Mouse (Mus musculus) lung, postnatal 36 days (tissue): ENCODE data around the gene Atp6v1c2.

Experiments used
- DNase-seq: peaks from one replicate; pipeline ENCODE4 v3.0.0; 2022; ENCODE audit warnings: mixed read lengths

Atp6v1c2 gene

DNA sequence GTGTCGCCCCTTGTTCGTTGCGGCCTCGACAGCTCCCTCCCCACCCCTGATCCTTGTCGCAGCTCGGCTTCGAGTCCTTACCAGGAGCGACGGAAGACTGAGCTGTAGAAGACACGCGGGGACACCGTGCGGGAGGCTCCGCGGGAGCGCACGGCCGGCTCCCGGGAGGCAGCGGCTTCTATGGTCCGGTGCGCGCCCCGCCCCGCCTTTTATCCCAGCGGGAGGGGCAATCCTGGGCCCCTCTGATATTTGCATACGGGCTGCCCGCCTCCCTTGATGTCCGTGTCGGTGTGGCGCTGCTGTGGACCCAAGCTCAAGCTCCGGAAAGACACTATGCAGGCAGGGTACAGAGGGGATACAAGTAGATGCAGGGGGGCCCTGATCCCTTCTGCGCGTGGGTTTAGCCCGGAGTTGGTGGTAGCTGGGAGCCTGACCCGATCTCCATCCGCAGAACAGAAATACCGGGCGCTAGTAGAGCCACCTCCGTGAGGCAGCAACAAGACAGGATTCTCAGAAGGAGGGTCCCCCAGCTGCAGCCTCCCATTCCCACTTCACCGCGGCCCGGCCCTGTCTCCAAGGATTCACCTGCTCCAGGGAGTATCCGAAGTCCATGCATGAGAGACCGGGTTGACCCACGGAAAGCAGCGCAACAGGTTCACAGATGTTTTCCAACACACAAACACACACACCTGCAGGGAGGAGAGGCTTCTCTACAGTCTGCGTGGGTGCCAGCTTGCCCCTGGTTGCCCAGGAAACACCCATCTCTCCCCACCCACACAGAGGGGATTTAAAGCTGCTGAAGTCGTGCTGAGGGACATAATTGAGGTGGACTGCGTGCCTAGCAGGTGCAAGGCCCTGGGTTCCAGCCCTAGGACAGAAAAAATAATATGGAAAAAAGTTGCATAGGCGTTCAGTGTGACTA, 4.3 kb downstream of the Atp6v1c2 start:
- peak; percentile 79 for DNase-seq

DNA sequence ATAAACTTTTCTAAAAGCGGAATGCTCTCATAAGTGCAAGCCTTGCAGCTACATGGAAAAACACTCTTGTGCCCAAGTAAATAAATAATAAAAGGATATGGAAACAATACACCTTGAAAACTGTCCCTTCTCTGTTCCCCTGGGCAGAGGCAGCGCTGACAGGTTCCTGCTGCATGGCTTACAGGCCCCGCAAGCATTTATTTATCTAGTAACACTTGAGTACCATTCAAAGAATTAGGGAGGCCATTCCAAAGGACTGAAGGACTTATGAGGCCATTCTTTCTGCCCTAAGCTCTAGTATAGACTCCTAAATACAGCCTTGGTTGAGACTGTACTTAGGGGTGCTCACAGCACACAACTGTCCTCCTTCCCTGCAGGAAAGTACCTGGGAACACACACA, 10.7 kb downstream of the Atp6v1c2 start:
- DNase-seq = peak; percentile 56

DNA sequence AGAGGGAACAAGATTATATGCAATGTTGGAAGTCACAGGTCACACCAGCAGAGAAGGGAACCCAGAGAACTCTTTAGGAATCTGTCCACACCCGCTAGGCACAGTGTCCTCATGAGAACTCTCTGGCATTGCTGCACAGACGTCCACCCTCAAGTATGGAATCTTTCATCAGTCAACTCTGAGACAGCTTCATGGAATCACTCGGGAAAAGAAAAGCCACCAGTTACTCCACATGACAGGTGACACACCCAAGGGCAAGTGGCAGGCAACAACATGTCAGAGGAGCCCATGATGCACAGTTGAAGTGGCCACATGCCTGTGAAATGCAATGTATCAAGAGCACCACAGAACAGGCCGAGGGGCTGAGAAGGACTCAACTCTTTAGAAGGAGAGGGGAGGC, 11.2 kb downstream of the Atp6v1c2 start:
- DNase-seq = peak; percentile 42

DNA sequence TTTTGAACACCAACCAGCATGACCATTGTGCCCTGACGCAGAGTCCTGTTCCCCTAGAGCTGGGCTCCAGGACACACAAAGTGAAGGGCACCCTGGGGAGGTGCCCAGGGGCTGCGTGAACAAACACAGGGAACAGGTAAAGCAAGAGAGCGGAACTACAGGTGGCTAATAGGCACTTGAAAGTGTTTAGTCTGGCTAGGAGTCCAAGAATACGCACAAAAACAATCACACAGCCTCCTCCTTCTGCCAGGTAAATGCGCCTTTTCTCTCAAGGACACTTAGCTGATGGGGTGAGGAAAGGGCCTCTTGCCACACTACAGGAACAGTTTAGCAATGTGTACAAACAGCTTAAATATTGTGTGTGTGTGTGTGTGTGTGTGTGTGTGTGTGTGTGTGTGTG, 13.1 kb downstream of the Atp6v1c2 start:
- peak; percentile 89 for DNase-seq

DNA sequence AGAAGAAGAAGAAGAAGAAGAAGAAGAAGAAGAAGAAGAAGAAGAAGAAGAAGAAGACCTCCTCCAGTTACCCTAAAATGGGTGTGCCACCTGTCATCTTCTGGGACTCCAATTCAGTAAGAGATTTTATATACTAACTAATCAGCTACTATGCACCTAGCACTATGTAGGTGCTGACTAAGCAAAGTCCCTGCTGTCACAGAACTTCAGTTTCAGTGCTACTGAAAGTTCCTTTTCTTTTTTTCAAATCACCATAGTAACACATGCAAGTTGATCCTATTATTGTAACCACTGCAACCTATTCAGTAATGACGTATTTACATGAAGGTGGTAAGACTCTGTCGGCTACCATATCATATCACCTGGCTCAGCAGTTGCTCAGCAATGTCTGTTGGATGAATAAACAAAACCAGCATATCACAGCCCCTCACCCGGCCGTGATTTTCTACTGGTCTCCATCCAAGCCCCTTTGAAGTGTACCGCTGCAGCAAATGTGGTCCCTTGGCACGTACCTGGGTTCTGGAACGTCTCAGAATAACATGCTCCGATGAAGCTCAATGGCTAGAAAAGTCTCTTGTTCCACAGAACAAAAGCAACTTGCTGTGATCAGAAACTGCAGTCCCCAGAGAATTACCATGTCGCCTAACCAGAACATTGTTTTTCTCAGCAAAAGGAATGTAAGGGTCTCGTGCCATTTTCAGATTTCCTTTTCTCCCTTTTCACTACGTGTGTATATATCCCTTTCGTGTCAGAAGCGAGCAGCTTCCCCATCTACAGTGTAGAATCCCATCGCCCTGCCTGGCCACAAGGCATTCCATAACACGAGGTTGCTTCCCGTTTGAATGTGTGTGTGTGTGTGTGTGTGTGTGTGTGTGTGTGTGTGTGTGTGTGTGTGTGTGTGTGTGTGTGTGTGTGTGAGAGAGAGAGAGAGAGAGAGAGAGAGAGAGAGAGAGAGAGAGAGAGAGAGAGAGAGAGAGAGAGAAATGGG, 18.0 kb downstream of the Atp6v1c2 start:
- no peak for DNase-seq

DNA sequence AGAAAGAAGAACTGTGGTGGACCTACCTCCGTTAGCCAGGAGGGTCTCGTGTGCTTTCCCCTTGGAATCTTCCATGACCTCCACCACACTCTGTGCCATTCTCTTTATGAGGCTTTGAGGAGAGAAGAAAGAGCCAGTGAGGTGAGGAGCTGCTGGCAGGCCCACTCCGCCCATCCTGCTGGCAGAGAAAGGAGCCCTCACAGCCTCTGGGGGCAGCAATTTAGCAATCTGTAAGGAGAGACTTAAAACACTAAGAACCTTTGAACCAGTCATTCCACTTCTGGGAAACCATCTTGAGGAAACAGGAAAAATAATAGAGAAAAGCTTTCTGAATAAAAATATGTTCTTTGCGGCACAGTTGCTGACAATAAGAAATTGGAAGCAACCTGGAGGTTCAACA, 20.9 kb downstream of the Atp6v1c2 start:
- DNase-seq = no peak

DNA sequence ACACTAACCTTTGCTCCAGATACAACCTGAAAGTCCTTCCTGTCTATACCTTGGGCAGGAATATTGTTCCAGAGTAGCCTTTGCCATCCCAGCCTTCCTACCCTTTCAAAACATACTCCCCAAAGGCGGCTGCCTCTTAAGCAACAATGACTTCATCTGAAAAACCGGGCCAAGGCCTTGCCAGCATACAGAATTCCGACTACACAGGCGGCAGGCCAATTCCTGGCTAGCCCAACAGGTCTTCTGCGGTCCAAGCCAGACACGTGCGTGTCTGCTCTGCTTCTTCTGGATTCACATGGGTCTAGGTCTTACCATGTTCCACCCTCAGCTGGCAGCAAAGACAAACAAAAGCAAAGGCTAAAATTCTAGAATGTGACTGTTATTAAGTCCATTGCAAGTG, 23.7 kb downstream of the Atp6v1c2 start:
- DNase-seq = peak; percentile 71

DNA sequence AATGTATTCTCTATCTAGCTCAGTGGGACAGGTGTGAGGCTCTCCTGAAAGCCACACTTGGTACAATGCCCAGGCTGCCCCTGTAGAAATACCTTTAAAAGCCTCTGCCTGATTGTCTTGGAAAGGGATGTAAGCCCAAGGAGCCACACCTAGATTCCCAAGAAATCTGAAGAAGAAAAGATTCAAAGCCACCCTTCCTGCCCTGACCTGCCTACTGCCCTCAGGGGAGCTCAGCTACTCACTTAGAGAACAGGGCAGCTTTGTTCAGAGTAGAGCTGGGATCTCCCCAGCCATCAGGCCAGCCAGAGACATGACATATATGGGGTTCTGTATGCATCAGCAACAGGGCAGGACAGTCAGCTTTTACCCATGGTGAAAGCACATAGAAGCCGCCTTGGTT, 29.3 kb downstream of the Atp6v1c2 start:
- no peak for DNase-seq

DNA sequence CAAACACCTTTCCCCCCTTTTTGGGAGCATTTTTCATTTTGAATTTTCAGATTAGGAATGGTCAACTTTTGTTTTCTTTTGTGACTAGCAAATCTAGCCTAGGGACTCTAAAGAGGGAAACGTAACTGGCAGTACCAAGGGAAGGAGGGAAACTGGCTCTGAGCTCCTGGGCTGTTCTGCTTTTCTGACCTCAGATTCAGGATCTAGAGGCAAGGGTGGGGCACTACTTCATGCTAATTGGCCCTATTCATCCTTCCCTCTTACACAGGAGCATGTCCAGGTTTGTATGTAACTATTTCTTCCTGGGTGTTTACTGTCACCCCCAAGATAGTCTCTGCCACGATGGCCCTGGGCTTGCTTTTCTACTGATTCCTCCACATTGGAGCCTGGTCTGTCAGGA, 32.3 kb downstream of the Atp6v1c2 start:
- DNase-seq = no peak

DNA sequence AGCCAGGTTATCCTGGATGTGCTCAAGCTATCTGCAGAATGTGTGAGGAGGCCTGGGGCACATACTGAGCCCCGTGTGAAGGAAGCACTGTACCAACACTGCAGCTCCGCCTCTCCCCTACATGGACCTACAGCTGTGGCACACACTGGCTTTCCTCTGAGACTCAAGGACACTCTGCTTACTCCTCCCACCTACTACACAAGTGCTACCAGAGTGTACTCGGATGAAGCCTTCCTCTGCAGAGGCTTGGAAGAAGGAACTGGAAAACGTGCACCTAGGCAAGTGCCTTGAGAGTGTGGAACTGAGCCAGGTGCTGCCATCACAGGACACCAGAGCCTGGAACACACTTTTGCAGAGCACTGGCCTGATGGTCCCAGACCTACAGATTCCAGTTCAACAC, 38.6 kb downstream of the Atp6v1c2 start:
- DNase-seq = peak; percentile 87

DNA sequence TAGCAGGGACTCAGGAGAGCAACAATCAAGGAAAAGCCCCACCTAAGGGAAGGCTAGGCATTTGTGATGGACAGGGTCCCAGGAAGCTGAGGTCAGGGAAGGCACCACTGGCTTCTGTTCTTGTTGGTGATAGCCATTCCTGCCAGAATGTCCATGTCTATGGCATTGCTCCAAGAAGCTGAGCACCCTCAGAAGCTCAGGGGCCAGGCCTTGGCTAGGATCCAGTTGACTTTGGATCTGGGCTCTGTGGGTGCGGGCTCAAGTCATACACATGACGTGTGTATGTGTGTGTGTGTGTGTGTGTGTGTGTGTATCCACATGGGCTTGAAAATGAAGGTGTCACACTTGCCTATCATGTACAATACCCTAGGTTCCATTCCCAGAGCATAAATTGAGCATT, 39.2 kb downstream of the Atp6v1c2 start:
- DNase-seq = peak; percentile 74

DNA sequence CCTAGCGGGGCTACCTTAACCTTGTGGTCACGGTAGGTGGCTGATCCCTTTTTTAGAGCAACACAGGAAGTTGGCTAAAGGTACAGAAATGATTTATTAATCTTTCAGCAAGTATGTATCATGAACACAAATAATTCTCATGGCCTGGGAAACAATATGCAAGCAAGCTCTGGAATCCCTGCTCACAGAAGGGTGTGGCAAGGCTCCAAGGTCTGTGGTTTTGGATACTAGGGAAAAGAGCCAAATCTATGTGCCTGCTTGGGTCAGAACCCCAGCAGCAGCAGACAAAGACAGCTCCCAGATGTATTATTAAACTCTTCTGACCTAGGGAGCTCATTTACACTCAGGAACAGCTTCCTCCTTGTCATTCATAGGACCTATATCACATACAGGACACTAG, 40.1 kb downstream of the Atp6v1c2 start:
- peak; percentile 38 for DNase-seq

DNA sequence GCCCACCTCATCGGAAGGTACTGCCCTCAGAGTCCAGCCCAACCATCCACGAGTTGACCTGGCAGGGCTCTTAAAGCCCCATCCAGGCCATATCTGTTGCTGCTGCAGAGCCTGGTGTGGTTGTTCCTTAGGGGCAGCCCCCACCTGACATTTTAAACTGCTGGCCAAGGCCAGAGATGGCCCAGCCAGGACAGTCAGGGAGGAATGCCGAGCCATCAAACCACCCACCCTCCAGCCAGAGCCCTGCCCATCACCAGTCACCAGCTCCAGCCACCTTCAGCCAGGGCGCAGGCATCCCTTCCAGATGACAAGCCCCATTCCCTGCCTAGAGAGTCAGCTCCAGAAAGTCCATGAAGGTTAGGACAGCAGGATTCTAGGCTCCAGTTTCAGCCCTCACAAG, 40.7 kb downstream of the Atp6v1c2 start:
- no peak for DNase-seq

DNA sequence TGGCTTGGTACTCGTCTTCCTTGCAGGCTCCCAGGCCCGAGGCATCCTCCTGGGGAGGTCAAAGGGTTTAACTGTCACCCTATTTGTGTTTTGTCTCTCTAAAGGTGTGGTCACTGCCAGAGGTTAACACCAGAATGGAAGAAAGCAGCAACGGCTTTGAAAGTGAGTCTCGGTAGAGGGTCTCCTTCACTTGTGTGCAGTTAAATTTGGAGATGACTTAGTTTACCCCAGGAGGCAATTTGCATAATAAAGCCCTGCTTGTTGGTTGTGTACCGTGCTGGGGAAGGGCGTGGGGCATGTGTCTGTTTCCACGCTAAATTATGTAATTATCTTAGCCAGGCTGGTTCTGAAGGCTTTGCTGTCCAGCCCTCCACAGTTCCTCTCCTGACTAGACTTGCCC, 55.3 kb downstream of the Atp6v1c2 start:
- no peak for DNase-seq

DNA sequence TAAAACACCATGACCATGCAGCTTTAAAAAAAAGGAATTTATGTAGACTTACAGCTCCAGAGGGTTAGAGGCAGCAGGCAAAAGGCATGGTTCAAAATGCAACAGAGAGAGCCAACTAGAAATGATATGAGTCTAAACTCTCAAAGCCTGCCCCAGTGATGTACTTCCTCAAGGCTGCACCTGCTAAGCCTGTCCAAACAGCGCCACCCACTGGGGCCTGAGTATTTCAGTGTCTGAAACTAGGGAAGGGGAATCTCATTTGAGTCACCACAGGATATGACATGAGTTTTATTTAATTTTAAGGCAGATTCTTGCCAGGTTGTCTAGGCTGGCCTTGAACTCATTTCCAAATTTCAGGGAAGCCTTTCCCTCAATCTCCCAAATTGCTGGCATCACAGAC, 57.9 kb downstream of the Atp6v1c2 start:
- DNase-seq = peak; percentile 68

DNA sequence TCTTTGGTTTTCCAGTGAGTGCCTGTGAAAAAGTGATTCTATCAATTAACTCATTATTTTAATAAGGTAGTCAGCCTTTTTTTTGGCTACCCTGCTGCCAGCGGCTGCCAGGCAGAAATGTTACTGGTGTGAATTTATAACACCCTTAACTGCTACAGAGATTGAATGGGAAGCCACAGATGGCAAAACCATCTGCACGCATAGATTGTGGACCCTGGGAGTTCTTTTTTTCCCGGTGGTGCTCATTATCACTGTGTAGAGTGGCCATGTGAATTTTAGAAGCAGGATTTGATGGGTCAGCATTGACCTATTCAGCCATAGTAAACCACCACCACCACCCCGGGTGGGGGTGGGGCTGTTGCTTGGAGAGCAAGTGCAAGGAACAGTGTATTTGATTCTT, 61.8 kb downstream of the Atp6v1c2 start:
- no peak for DNase-seq

DNA sequence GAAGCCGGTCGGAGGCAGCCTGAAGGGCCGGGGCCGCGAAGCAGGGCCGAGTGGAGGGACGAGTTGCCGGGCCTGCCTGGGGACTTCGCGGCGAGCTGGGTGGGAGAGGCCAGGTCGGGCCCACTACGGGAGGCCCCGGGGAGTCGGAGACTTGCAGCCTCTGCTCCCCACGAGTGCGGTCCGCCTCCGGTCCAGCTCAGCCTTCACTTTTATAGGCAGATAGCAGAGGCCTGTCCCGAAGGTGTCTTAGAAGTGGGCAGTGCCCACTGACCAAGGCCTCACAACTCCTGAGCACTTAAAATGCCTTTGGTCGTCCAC, 62.5 kb downstream of the Atp6v1c2 start:
- DNase-seq = peak; percentile 29

DNA sequence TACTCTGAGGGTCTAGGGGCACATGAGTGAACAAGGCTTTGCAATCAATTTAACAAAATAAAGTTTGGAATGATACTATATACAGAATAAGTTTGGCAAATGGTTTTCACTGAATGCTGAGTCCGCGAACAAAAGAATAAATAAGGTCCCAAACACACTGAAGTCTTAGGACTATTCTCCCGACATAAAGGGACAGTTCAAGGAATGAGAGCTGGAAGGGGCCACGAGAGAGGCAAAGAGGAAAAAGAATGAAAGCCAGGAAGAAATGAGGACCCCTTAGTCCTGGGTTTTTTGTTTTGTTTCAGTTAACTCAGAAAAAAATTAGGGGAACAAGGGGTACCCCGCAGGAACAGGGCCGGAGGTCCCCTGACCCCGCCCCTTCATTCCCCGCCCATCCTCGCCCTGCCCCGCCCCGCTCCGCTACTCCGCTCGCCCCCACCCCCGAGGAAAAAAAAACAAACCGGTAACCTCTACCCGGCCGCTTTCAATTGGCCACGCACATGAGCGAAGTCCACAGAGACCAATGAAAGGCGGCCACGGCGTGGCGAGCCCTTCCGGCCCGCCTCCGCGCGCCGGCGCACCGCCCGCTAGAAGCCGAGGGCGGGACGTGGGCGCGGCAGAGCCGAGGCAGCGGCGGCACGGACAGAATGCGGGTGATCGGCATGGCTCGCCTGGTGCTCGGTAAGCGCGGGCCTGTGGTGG, 63.0 kb downstream of the Atp6v1c2 start, which contains the start of gene Pdia6:
Gene Pdia6, plus strand, starts transcription at position 575 of the 702 bp plus-strand sequence.
- DNase-seq = peak; percentile 94

DNA sequence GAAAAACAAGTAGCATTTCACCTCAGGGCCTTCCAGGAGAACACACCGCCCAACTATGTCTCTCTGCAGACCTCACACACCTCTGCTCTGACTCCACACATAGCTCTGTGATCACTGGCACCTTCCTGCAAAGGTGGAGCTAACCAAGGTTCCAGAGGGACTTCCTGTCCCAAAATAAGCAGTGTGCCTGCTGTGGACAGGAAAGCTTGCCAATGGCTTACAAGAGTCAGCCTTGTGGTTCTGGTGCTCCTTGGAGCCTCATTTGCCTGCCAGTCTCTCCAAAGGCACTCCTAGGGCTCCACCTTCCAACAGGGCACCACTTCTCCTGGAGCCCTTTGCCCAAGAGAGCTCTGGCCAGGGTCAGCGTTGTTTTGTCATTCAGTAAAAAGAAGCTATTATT, 64.3 kb downstream of the Atp6v1c2 start:
- DNase-seq = no peak

DNA sequence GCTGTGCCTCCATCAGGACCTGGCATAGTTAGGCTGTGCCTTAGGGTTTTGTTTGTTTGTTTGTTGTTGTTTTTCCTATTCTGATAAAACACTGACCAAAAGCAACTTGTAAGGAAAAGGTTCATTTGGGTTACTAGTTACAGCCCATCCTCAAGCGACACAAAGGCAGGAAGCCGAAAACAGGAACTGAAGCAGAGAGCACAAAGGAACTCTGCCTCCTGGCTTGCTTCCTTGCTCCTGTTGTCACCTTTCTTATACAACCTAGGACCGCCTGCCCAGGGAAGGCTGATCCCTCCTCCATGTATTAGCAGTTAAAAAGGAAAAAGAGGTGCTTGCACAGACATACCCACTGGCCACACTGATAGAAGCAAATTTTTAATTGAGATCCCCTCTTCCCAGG, 65.3 kb downstream of the Atp6v1c2 start:
- no peak for DNase-seq

DNA sequence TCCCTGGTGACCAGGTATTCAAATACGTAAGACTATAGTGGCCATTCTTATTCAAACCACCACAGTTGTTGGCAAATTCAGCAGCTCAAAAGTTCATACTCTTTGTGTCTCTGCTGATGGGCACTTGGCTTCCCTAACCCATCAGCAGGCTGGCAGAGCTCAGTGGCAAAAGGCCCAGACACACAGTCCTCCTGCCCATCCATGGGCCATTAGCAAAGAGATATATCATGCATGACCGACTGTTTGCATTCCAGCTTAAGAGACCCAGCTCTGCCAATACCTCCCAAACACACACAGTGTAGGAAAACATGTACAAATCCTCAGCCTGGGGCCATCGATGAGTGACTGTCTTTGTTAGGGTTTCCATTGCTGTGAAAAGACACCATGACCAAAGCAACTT, 68.2 kb downstream of the Atp6v1c2 start:
- DNase-seq = no peak

DNA sequence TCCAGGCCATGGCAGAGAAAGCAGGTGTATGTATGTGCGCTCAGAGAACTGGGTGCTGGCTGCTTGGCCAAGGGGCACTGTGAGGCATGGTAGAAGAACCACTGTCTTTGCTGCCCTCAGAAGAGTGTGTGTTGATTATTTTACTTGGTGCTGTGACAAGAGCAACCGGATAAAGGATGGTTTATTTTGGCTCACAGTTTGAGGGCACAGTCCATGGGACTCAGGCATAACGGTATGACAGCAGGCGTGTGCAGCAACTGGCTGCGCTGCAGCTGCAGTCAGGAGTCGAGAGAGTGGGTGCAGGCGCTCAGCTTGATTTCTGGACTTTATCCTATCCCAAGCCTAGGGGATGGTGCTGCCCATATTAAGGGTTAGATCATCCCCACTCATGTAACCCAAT, 70.7 kb downstream of the Atp6v1c2 start:
- no peak for DNase-seq

DNA sequence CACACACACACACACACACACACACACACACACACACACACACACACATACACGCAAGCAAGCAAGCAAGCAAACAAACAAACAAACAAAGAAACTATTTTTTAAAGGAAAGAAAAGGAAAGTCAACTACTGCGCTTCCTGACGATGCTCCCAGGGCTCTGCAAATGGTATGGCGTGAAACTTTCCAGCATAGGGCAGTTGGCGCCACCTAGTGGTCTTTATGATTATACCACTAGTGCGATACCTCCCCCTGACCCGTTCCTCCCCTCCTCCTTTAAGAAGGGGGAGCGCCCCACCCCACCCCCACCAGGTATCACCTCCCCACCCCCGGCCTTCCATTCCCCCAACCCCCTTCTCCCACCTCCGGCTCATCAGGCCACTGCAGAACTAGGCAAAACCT, 72.3 kb downstream of the Atp6v1c2 start:
- peak; percentile 81 for DNase-seq
